Mouse (Mus musculus) spleen, postnatal 14 days (tissue): Measurements from ENCODE around the gene Tcp10b.
"Not testable (repeated sequence)": the region's sequence is repeated elsewhere in the genome, so short reads cannot be mapped to it uniquely, and the experiment has no call there.

Experiments
- DNase-seq, 2 experiments: peaks; one replicate each; pipeline ENCODE4 v3.0.0; 2021 to 2022; ENCODE audit warnings: low spot score in 2 of 2

Tcp10b gene

GRCm38 (mm10) chr17:13060804-13061203, at the start of gene Tcp10b:
TSS of gene Tcp10b (plus strand) at chr17:13061104.
- DNase-seq: not testable (repeated sequence)

- no peak for DNase-seq
Observed at GRCm38 (mm10) chr17:13013316-13013715, 47.6 kb upstream of the Tcp10b start.

GRCm38 (mm10) chr17:13036627-13037192, 24.2 kb upstream of the Tcp10b start:
- DNase-seq: not testable (repeated sequence)

- DNase-seq: peak in 1 of 2 experiments; percentile 7
Observed at GRCm38 (mm10) chr17:13043846-13044673, 16.8 kb upstream of the Tcp10b start.

GRCm38 (mm10) chr17:13052124-13052813, 8.6 kb upstream of the Tcp10b start, which contains the start of gene Gpr31b:
TSS of gene Gpr31b (minus strand) at chr17:13052296.
- DNase-seq: not testable (repeated sequence)

- DNase-seq: not testable (repeated sequence)
Observed at GRCm38 (mm10) chr17:13062882-13063281, 2.0 kb downstream of the Tcp10b start.

- not testable (repeated sequence) for DNase-seq
Observed at GRCm38 (mm10) chr17:13067864-13068385, 7.0 kb downstream of the Tcp10b start.

GRCm38 (mm10) chr17:13069227-13069626, 8.3 kb downstream of the Tcp10b start:
- not testable (repeated sequence) for DNase-seq

- not testable (repeated sequence) for DNase-seq
Observed at GRCm38 (mm10) chr17:13091510-13091909, 30.6 kb downstream of the Tcp10b start.

- not testable (repeated sequence) for DNase-seq
Observed at GRCm38 (mm10) chr17:13092100-13092764, 31.3 kb downstream of the Tcp10b start.

GRCm38 (mm10) chr17:13092960-13093359, 32.1 kb downstream of the Tcp10b start:
- not testable (repeated sequence) for DNase-seq

GRCm38 (mm10) chr17:13106563-13106962, 45.7 kb downstream of the Tcp10b start:
- not testable (repeated sequence) for DNase-seq

- not testable (repeated sequence) for DNase-seq
Observed at GRCm38 (mm10) chr17:13112504-13113291, 51.8 kb downstream of the Tcp10b start.

GRCm38 (mm10) chr17:13123308-13124038, 62.6 kb downstream of the Tcp10b start:
- DNase-seq: not testable (repeated sequence)

- DNase-seq: not testable (repeated sequence)
Observed at GRCm38 (mm10) chr17:13124241-13124640, 63.3 kb downstream of the Tcp10b start.

- not testable (repeated sequence) for DNase-seq
Observed at GRCm38 (mm10) chr17:13129324-13129723, 68.4 kb downstream of the Tcp10b start.

- DNase-seq: not testable (repeated sequence)
Observed at GRCm38 (mm10) chr17:13129737-13130465, 69.0 kb downstream of the Tcp10b start.

GRCm38 (mm10) chr17:13131710-13132109, 70.8 kb downstream of the Tcp10b start, which contains the start of gene Unc93a:
TSS of gene Unc93a (minus strand) at chr17:13131810.
- DNase-seq: not testable (repeated sequence)
